Mouse (Mus musculus): ENCODE results near the gene Padi3. TPM values are rescaled to one million over a fixed set of nuclear protein-coding genes. Genes with fewer than 3 reads are reported as not detected.

Gene Padi3
- total RNA-seq, 2 experiments from 2014 or later: not detected

GRCm38 (mm10) chr4:140825942-140826341 is 15.5 kb upstream of the Padi3 start:
- intact Hi-C loops (cut with DNase I): no loop called here
- DNase-seq (ENCODE audit: extremely low spot score in 1 of 2, low spot score in 2 of 2): no peak

- intact Hi-C loops (cut with DNase I): loop anchor here (5.0 kb wide), 1 partner anchor 80 kb away; no protein-coding TSS in a partner anchor
These were observed 11.5 kb upstream of the Padi3 start for GRCm38 (mm10) chr4:140821988-140822387.

GRCm38 (mm10) chr4:140817413-140817812 is 7.0 kb upstream of the Padi3 start:
- intact Hi-C loops (cut with DNase I): loop anchor here (5.0 kb wide), 1 partner anchor 140 kb away; no protein-coding TSS in a partner anchor
- no peak for DNase-seq (ENCODE audit: extremely low spot score in 1 of 2, low spot score in 2 of 2)

More at GRCm38 (mm10) chr4:140821988-140822387, 11.5 kb upstream of the Padi3 start:
- peak; percentile 18 to 54 for DNase-seq (ENCODE audit: extremely low spot score in 1 of 2, low spot score in 2 of 2)

- DNase-seq (ENCODE audit: extremely low spot score in 1 of 2, low spot score in 2 of 2): no peak
- intact Hi-C loops (cut with DNase I): loop anchor here (5.0 kb wide), 1 partner anchor 141 kb away; no protein-coding TSS in a partner anchor
These were observed 5.8 kb upstream of the Padi3 start for GRCm38 (mm10) chr4:140815996-140816917.

GRCm38 (mm10) chr4:140815496-140815895 is 5.0 kb upstream of the Padi3 start:
- DNase-seq (ENCODE audit: extremely low spot score in 1 of 2, low spot score in 2 of 2): no peak
- intact Hi-C loops (cut with DNase I): loop anchor here (5.0 kb wide), 1 partner anchor 142 kb away; no protein-coding TSS in a partner anchor

- DNase-seq (ENCODE audit: extremely low spot score in 1 of 2, low spot score in 2 of 2): no peak
- intact Hi-C loops (cut with DNase I): loop anchor here (5.0 kb wide), 1 partner anchor 143 kb away; no protein-coding TSS in a partner anchor
These were observed 4.1 kb upstream of the Padi3 start for GRCm38 (mm10) chr4:140814241-140815225.

- DNase-seq (ENCODE audit: extremely low spot score in 1 of 2, low spot score in 2 of 2): no peak
- intact Hi-C loops (cut with DNase I): no loop called here
These were observed 3.1 kb upstream of the Padi3 start for GRCm38 (mm10) chr4:140813358-140814185.

GRCm38 (mm10) chr4:140812609-140813008 is 2.2 kb upstream of the Padi3 start:
- DNase-seq (ENCODE audit: extremely low spot score in 1 of 2, low spot score in 2 of 2): no peak
- intact Hi-C loops (cut with DNase I): no loop called here

- intact Hi-C loops (cut with DNase I): no loop called here
- no peak for DNase-seq (ENCODE audit: extremely low spot score in 1 of 2, low spot score in 2 of 2)
These were observed 1.7 kb upstream of the Padi3 start for GRCm38 (mm10) chr4:140812191-140812590.

GRCm38 (mm10) chr4:140809118-140809517 is 1.3 kb downstream of the Padi3 start:
- DNase-seq (ENCODE audit: extremely low spot score in 1 of 2, low spot score in 2 of 2): no peak
- intact Hi-C loops (cut with DNase I): no loop called here

GRCm38 (mm10) chr4:140804601-140805000 is 5.8 kb downstream of the Padi3 start:
- DNase-seq (ENCODE audit: extremely low spot score in 1 of 2, low spot score in 2 of 2): no peak

GRCm38 (mm10) chr4:140801364-140801763 is 9.1 kb downstream of the Padi3 start:
- DNase-seq (ENCODE audit: extremely low spot score in 1 of 2, low spot score in 2 of 2): no peak
- intact Hi-C loops (cut with DNase I): no loop called here

More at GRCm38 (mm10) chr4:140804601-140805000, 5.8 kb downstream of the Padi3 start:
- intact Hi-C loops (cut with DNase I): no loop called here

GRCm38 (mm10) chr4:140796786-140797185 is 13.7 kb downstream of the Padi3 start:
- intact Hi-C loops (cut with DNase I): no loop called here
- DNase-seq (ENCODE audit: extremely low spot score in 1 of 2, low spot score in 2 of 2): no peak

- intact Hi-C loops (cut with DNase I): no loop called here
- DNase-seq (ENCODE audit: extremely low spot score in 1 of 2, low spot score in 2 of 2): no peak
These were observed 15.8 kb downstream of the Padi3 start for GRCm38 (mm10) chr4:140794678-140795077.

- no peak for DNase-seq (ENCODE audit: extremely low spot score in 1 of 2, low spot score in 2 of 2)
- intact Hi-C loops (cut with DNase I): no loop called here
These were observed 16.7 kb downstream of the Padi3 start for GRCm38 (mm10) chr4:140793795-140794194.

- intact Hi-C loops (cut with DNase I): no loop called here
- DNase-seq (ENCODE audit: extremely low spot score in 1 of 2, low spot score in 2 of 2): no peak
These were observed 17.9 kb downstream of the Padi3 start for GRCm38 (mm10) chr4:140792584-140792983.

GRCm38 (mm10) chr4:140791071-140791470 is 19.4 kb downstream of the Padi3 start:
- intact Hi-C loops (cut with DNase I): no loop called here
- no peak for DNase-seq (ENCODE audit: extremely low spot score in 1 of 2, low spot score in 2 of 2)

- DNase-seq (ENCODE audit: extremely low spot score in 1 of 2, low spot score in 2 of 2): no peak
- intact Hi-C loops (cut with DNase I): no loop called here
These were observed 20.5 kb downstream of the Padi3 start for GRCm38 (mm10) chr4:140789983-140790382.

Data from left cerebral cortex, postnatal 10 days (tissue).